Mouse (Mus musculus) c-Kit-negative CD71-positive TER-119-positive erythroid progenitor cells, embryonic 14.5 days (primary cell): ENCODE data around the gene Hist1h1e.

Source experiments
- DNase-seq: peaks from one replicate; pipeline ENCODE4 v3.0.0-alpha.2; 2013; ENCODE audit warnings: low read depth, low spot score

The Hist1h1e gene

DNA sequence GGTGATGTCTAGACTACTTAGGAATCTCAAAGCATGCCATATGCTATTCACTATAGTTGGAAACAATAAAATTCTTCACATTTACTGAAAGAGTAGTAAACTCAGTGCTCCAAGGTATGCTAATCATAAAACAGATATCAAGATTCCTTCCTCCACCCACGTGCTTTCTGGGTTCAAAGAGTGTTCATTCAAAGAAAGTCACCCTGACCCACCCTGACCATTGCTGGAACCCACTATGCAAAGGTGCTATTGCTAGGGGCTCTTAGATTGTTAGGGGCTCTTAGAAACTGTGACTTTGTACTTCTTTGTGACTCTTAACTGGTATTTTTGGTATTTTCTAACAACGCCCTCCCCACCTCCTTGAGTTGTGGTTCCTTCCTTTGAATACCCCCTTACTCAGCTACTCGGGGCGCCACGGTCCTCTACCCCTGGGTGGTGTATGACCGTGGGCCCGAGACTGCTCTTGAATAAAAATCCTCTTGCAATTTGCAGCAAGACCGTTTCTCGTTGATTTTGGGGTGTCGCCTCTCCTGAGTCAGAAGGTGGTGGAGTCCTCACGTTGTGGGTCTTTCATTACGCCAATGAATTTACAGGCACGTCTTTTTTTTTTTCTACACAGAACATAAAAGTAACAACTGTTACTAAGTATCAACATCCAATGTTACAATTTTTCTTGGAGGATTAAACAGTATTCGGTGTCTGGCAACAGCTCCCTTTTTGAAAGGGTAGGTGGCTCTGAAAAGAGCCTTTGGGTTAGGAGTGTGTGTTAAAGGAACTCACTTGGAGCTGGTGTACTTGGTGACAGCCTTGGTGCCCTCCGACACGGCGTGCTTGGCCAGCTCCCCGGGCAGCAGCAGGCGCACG, 49.1 kb downstream of the Hist1h1e start:
- peak; percentile 47 for DNase-seq

GRCm38 (mm10) chr13:23572218-23573033, 49.9 kb downstream of the Hist1h1e start:
- peak; percentile 62 for DNase-seq

DNA sequence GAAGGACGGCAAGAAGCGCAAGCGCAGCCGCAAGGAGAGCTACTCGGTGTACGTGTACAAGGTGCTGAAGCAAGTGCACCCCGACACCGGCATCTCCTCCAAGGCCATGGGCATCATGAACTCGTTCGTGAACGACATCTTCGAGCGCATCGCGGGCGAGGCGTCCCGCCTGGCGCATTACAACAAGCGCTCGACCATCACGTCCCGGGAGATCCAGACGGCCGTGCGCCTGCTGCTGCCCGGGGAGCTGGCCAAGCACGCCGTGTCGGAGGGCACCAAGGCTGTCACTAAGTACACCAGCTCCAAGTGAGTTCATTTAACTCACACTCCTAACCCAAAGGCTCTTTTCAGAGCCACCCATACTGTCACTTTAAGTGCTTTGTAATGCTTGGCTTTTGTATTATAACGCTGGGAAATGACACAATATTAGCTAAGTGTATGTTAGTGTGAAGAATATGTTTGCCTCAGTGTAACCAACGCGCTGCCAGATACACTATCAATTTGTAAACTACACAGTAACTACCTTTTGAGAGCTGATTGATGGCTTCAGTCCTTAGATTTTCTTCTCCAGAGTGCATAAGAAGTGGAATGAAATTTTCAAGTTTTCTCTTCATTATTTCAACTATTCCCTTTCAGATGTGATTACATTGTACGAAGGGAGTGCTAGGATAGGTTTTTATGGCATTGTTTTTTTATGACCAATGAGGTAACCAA, 50.7 kb downstream of the Hist1h1e start:
- peak; percentile 57 for DNase-seq

GRCm38 (mm10) chr13:23571022-23571503, 51.3 kb downstream of the Hist1h1e start, which contains the start of the genes Hist1h2ae and Hist1h2bg:
Gene Hist1h2ae, minus strand, starts transcription at chr13:23571220.
Gene Hist1h2bg, plus strand, starts transcription at chr13:23571396.
- peak; percentile 93 for DNase-seq
